8 mouse cellular contexts compared by ENCODE assay signal in the genomic region with DNA sequence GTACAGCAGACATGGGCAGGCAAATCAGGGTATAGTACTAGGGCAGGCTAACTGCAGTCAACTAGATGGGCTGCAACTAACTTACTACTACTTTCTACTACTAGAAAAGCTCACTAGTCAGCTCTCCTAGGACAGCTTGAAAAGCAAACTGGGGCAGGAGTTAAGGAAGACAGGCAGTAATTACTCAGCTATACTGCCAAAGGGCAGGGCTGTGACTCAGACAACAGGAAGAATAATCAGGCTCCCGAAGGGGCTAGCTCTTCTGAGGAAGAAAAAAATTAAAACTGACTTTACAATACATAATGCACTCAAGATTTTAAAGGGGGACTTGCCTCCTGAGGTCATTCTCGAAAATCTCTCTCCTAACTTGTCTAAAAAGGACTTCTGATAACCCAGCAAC. TPM values are rescaled to one million over a fixed set of nuclear protein-coding genes. Genes with fewer than 3 reads are reported as not detected.
DNase-seq lines count a peak whose midpoint lies in the region; ATAC-seq and TF ChIP-seq lines count a peak whose summit lies in the region.

No protein-coding gene starts in this region.

- peaks cover under 1% of the 10 kb centered on the region for H3K36me3 ChIP-seq in kidney, embryonic 16.5 days (ENCODE audit: insufficient read depth, low read length)
- peaks cover 19% of the 10 kb centered on the region for H3K36me3 ChIP-seq in heart, embryonic 12.5 days
- peaks cover 3% of the 10 kb centered on the region; the same call in 1 of the 2 replicates for H3K36me3 ChIP-seq in macrophage (ENCODE audit: inconsistent target)

- peaks cover 97% of the 10 kb centered on the region for H3K79me2 ChIP-seq in macrophage (ENCODE audit: inconsistent target)

- H3K9ac ChIP-seq in kidney, embryonic 16.5 days (replicated peaks; ENCODE audit: low read length): peak overlapping the region; percentile 47
- H3K9ac ChIP-seq in heart, embryonic 12.5 days: peak overlapping the region; percentile 61; the same call in 1 of the 2 replicates

- H3K9me3 ChIP-seq in kidney, embryonic 16.5 days (ENCODE audit: low read length): no peaks in the 10 kb centered on the region
- H3K9me3 ChIP-seq in heart, embryonic 12.5 days (replicated peaks): no peaks in the 10 kb centered on the region

- no peaks in the 10 kb centered on the region for H3K27me3 ChIP-seq in kidney, embryonic 16.5 days (ENCODE audit: insufficient read depth, low read length)
- H3K27me3 ChIP-seq in heart, embryonic 12.5 days (replicated peaks): no peaks in the 10 kb centered on the region

- 40% methylated on average over 2 of the region's 2 CpGs for WGBS in kidney, embryonic 16.5 days
- WGBS in heart, embryonic 12.5 days: 37% methylated on average over 2 of the region's 2 CpGs
- WGBS in macrophage (ENCODE audit: missing documents): 23% methylated on average over 2 of the region's 2 CpGs

- TF ChIP-seq POLR2A in bone marrow macrophage, adult 2 months (IDR thresholded peaks at IDR 0.05; ENCODE audit: borderline replicate concordance, low read depth, low read length): no peak

- H3K4me1 ChIP-seq in kidney, embryonic 16.5 days (ENCODE audit: insufficient read depth, low read length): peaks cover 53% of the 10 kb centered on the region
- H3K4me1 ChIP-seq in bone marrow macrophage, adult 2 months (ENCODE audit: control insufficient read depth, insufficient read depth, low read length): peaks cover 48% of the 10 kb centered on the region
- H3K4me1 ChIP-seq in heart, embryonic 12.5 days (replicated peaks): peaks cover 48% of the 10 kb centered on the region

- no peak for DNase-seq in kidney, postnatal 25 days
- DNase-seq in layer of hippocampus, postnatal 14 days (ENCODE audit: low spot score in 2 of 2): no peak
- DNase-seq in thymus, postnatal 25 days: no peak
- DNase-seq in ovary, postnatal 10 days (ENCODE audit: low spot score): no peak

- H3K27ac ChIP-seq in kidney, embryonic 16.5 days (ENCODE audit: low read length): peak overlapping the region; percentile 77
- H3K27ac ChIP-seq in bone marrow macrophage, adult 2 months (ENCODE audit: insufficient read depth, low read depth, low read length): peak overlapping the region; percentile 98
- peak overlapping the region; percentile 69 for H3K27ac ChIP-seq in heart, embryonic 12.5 days (ENCODE audit: poor library complexity, severe bottlenecking)
- peak overlapping the region; percentile 93 for H3K27ac ChIP-seq in macrophage

- TF ChIP-seq CTCF in bone marrow macrophage, adult 2 months (IDR thresholded peaks at IDR 0.05; ENCODE audit: low read depth, low read length): no peak

- peak overlapping the region; percentile 26; the same call in 1 of the 2 replicates for H3K4me2 ChIP-seq in kidney, embryonic 16.5 days (replicated peaks; ENCODE audit: low read depth, low read length)
- 0 out of 2 replicates have a peak overlapping the region, but pooled peaks have one; percentile 5 for H3K4me2 ChIP-seq in heart, embryonic 12.5 days

- no peak overlapping the region for H3K4me3 ChIP-seq in kidney, embryonic 16.5 days (ENCODE audit: low read length)
- peak overlapping the region; percentile 45 for H3K4me3 ChIP-seq in bone marrow macrophage, adult 2 months (ENCODE audit: insufficient read depth, low read length)
- H3K4me3 ChIP-seq in heart, embryonic 12.5 days: no peak overlapping the region
- H3K4me3 ChIP-seq in macrophage (ENCODE audit: inconsistent target): no peak overlapping the region

- no peak for ATAC-seq in kidney, embryonic 16.5 days (ENCODE audit: low FRiP score, low TSS enrichment)
- ATAC-seq in heart, embryonic 12.5 days (ENCODE audit: insufficient number of reproducible peaks, low FRiP score): no peak

RNA-seq across cellular contexts. Expression of a gene that starts 8.2 kb away (rescaled TPM):
- 45.3 and 59.0 TPM in 2 replicates for polyA plus RNA-seq in kidney, embryonic 16.5 days (2015; fragmentation: Nextera tagmentation; extraction: Ambion mirVana)
- polyA plus RNA-seq in bone marrow macrophage, adult 2 months (2012; ENCODE audit: insufficient read depth, insufficient read length, missing spikeins): 44.4 and 47.9 TPM in 2 replicates
- 48.5 and 50.4 TPM in 2 replicates for polyA plus RNA-seq in heart, embryonic 12.5 days (2016; fragmentation: Nextera tagmentation; extraction: Ambion mirVana)
- 100 to 1,000 TPM; 403 to 732 (median 510) TPM for total RNA-seq in macrophage (2018; cell fraction: chromatin; rRNA removed)
- 10 to 100 TPM; 21.1 to 41.7 (median 26.6) TPM for total RNA-seq in macrophage (2018; cell fraction: cytosol; rRNA removed)
- 100 to 1,000 TPM; 110 to 331 (median 224) TPM for total RNA-seq in macrophage (2018; cell fraction: nucleus; rRNA removed)
- polyA plus RNA-seq in macrophage (2018): 11.4 to 34.5 TPM (median 15.8 TPM) in 3 replicates
- 10 to 100 TPM; 47.2 to 49.8 TPM for total RNA-seq in layer of hippocampus, postnatal 14 days (2021)
